Mouse (Mus musculus) spleen, adult 2 months (tissue): ENCODE measurements around the gene Rtn3.
"Not testable (repeated sequence)": the region's sequence is repeated elsewhere in the genome, so short reads cannot be mapped to it uniquely, and the experiment has no call there.

Source experiments
- CTCF ChIP-seq: fragments of 200-500 bp; IDR thresholded peaks from 2 replicates; pipeline ENCODE4 v1.5.1; 2011; ENCODE audit warnings: mild to moderate bottlenecking, inconsistent platforms; ENCODE audit not compliant: insufficient read depth, insufficient read length, insufficient replicate concordance; ENCODE audit errors: extremely low read depth
- POLR2A ChIP-seq: fragments of 200-500 bp; IDR thresholded peaks from 2 replicates; pipeline ENCODE4 v1.6.1; 2011; ENCODE audit warnings: low read depth, low read length, inconsistent platforms

- not testable (repeated sequence) for TF ChIP-seq POLR2A, CTCF
Observed at GRCm38 (mm10) chr19:7396867-7397826, 85.9 kb downstream of the Rtn3 start.
